Mouse (Mus musculus) C2C12 (cell line): ENCODE data around the gene Ipmk. TPM values are rescaled to one million over a fixed set of nuclear protein-coding genes. Genes with fewer than 3 reads are reported as not detected.

ENCODE experiments used
- H3K27me3 ChIP-seq: one replicate; pipeline ENCODE4 v1.6.1; 2011; ENCODE audit not compliant: control insufficient read depth, insufficient read depth, insufficient read length
- H3K36me3 ChIP-seq: one replicate; pipeline ENCODE4 v1.6.1; 2011; ENCODE audit not compliant: control insufficient read depth, insufficient read depth
- H3K4me3 ChIP-seq: one replicate; pipeline ENCODE4 v1.5.1; 2011; ENCODE audit warnings: mild to moderate bottlenecking, control low read depth; ENCODE audit not compliant: poor library complexity, insufficient read depth, severe bottlenecking
- H3K79me2 ChIP-seq: one replicate; pipeline ENCODE4 v1.6.1; 2011; ENCODE audit not compliant: control insufficient read depth, insufficient read depth
- H3K79me3 ChIP-seq: one replicate; pipeline ENCODE4 v1.6.1; 2011; ENCODE audit warnings: low read depth, control low read depth
- H3ac ChIP-seq: one replicate; pipeline ENCODE3; 2011; ENCODE audit warnings: low read depth; ENCODE audit not compliant: control insufficient read depth, insufficient read length
- CEBPB ChIP-seq: IDR thresholded peaks from one replicate; pipeline ENCODE4 v1.6.1; 2011; ENCODE audit warnings: low read depth, mild to moderate bottlenecking, control low read depth, moderate library complexity
- CTCF ChIP-seq: IDR thresholded peaks from one replicate; pipeline ENCODE4 v1.5.1; 2011; ENCODE audit not compliant: control insufficient read depth, insufficient read depth, insufficient read length
- FOSL1 ChIP-seq: IDR thresholded peaks from one replicate; pipeline ENCODE4 v1.8.0; 2011; ENCODE audit warnings: mild to moderate bottlenecking, low read length; ENCODE audit not compliant: poor library complexity, insufficient read depth, severe bottlenecking
- MAX ChIP-seq: IDR thresholded peaks from one replicate; pipeline ENCODE4 v1.6.1; 2011; ENCODE audit warnings: mild to moderate bottlenecking, control low read depth
- MYOD1 ChIP-seq: IDR thresholded peaks from one replicate; pipeline ENCODE4 v1.6.1; 2011; ENCODE audit warnings: low read depth; ENCODE audit not compliant: control insufficient read depth, insufficient read length
- MYOG ChIP-seq: IDR thresholded peaks from one replicate; pipeline ENCODE4 v1.6.1; 2011; ENCODE audit not compliant: control insufficient read depth, insufficient read length; ENCODE audit errors: extremely low read depth
- USF1 ChIP-seq: IDR thresholded peaks from one replicate; pipeline ENCODE4 v1.6.1; 2011; ENCODE audit warnings: low read depth, mild to moderate bottlenecking, control low read depth, moderate library complexity
- polyA plus RNA-seq: library from polyadenylated mRNA; unstranded; fragments of >200 nt; fragmentation: generic; extraction: Trizol; gene quantifications from one replicate; pipeline ENCODE4 v1.2.1, GENCODE M21; 2012; ENCODE audit warnings: missing spikeins

The Ipmk gene
- polyA plus RNA-seq, 1 experiment, result 9.2 TPM

GRCm38 (mm10) chr10:71340195-71340594, 7.4 kb upstream of the Ipmk start:
- H3K36me3 ChIP-seq, result peaks cover 20% of the 10 kb centered on the region
- TF ChIP-seq FOSL1 (no peak), CEBPB (no peak), MAX (no peak), USF1 (no peak), MYOD1 (no peak), CTCF (no peak), MYOG (no peak)
- no peaks in the 10 kb centered on the region for H3K27me3 ChIP-seq
- H3ac ChIP-seq, result no peak overlapping the region
- H3K79me3 ChIP-seq, result peaks cover 58% of the 10 kb centered on the region
- peaks cover 80% of the 10 kb centered on the region for H3K79me2 ChIP-seq
- no peak overlapping the region for H3K4me3 ChIP-seq

GRCm38 (mm10) chr10:71341290-71341689, 6.3 kb upstream of the Ipmk start:
- Histone ChIP-seq H3K27me3 (no peaks in the 10 kb centered on the region), H3K4me3 (no peak overlapping the region), H3K79me3 (peaks cover 58% of the 10 kb centered on the region), H3K79me2 (peaks cover 80% of the 10 kb centered on the region), H3K36me3 (peaks cover 9% of the 10 kb centered on the region), H3ac (no peak overlapping the region)
- TF ChIP-seq MYOD1 (no peak), MAX (no peak), USF1 (no peak), FOSL1 (no peak)

- TF ChIP-seq USF1 (no peak), MYOG (no peak), FOSL1 (no peak), CTCF (no peak), CEBPB (no peak), MYOD1 (no peak), MAX (no peak)
- H3K79me2 ChIP-seq, result peaks cover 73% of the 10 kb centered on the region
- H3K4me3 ChIP-seq, result no peak overlapping the region
- peaks cover 56% of the 10 kb centered on the region for H3K79me3 ChIP-seq
- no peaks in the 10 kb centered on the region for H3K27me3 ChIP-seq
- peaks cover 4% of the 10 kb centered on the region for H3K36me3 ChIP-seq
- no peak overlapping the region for H3ac ChIP-seq
Observed at GRCm38 (mm10) chr10:71342030-71342805, 5.3 kb upstream of the Ipmk start.

- Histone ChIP-seq H3K79me3 (peaks cover 48% of the 10 kb centered on the region), H3K36me3 (peaks cover 4% of the 10 kb centered on the region), H3K4me3 (no peak overlapping the region), H3ac (no peak overlapping the region), H3K79me2 (peaks cover 69% of the 10 kb centered on the region), H3K27me3 (no peaks in the 10 kb centered on the region)
- TF ChIP-seq USF1 (no peak), MYOG (no peak), FOSL1 (no peak), MYOD1 (no peak), MAX (no peak), CTCF (no peak)
Observed at GRCm38 (mm10) chr10:71343130-71343529, 4.4 kb upstream of the Ipmk start.

- H3ac ChIP-seq, result peak overlapping the region; percentile 98
- H3K36me3 ChIP-seq, result peaks cover 4% of the 10 kb centered on the region
- no peak for TF ChIP-seq CEBPB
- TF ChIP-seq FOSL1, result no peak
- no peak for TF ChIP-seq CTCF
- TF ChIP-seq MYOG, result no peak
- no peak for TF ChIP-seq USF1
- TF ChIP-seq MYOD1, result no peak
- no peak for TF ChIP-seq MAX
- H3K27me3 ChIP-seq, result no peaks in the 10 kb centered on the region
- peaks cover 44% of the 10 kb centered on the region for H3K79me3 ChIP-seq
- peaks cover 69% of the 10 kb centered on the region for H3K79me2 ChIP-seq
- peak overlapping the region; percentile 79 for H3K4me3 ChIP-seq
Observed at GRCm38 (mm10) chr10:71343567-71344265, 3.8 kb upstream of the Ipmk start.

- H3K79me3 ChIP-seq, result peaks cover 44% of the 10 kb centered on the region
- peak within 1 kb of the TSS; percentile 98 for H3ac ChIP-seq
- peaks cover 4% of the 10 kb centered on the region for H3K36me3 ChIP-seq
- H3K4me3 ChIP-seq, result peak within 1 kb of the TSS; percentile 79
- peaks cover 69% of the 10 kb centered on the region for H3K79me2 ChIP-seq
- no peaks in the 10 kb centered on the region for H3K27me3 ChIP-seq
- TF ChIP-seq MYOG (no peak), USF1 (no peak), MYOD1 (no peak), MAX (peak; percentile 88), CEBPB (no peak), FOSL1 (no peak), CTCF (no peak)
Observed at GRCm38 (mm10) chr10:71344579-71345143, 2.9 kb upstream of the Ipmk start, which contains the start of gene Cisd1. Cisd1 (minus strand) TSS chr10:71344954.
